Mouse (Mus musculus) inflammation-experienced regulatory T-cells (primary cell): ENCODE data around the gene Map7. TPM values are rescaled to one million over a fixed set of nuclear protein-coding genes. Genes with fewer than 3 reads are reported as not detected.

ENCODE experiments used
- polyA plus RNA-seq, 2 experiments: library from polyadenylated mRNA; unstranded; fragments of 100-300 nt; shearing (Covaris generic); gene quantifications; one replicate each; pipeline ENCODE4 v1.2.1; 2017

Gene Map7
- 10 to 100 TPM; 12.2 TPM for polyA plus RNA-seq

GRCm38 (mm10) chr10:20148130-20148772 is at the start of gene Map7:
TSS of gene Map7 (plus strand) at chr10:20148471.

GRCm38 (mm10) chr10:20311918-20312735 is 163.9 kb downstream of the Map7 start, which contains the start of gene Bclaf1:
TSS of gene Bclaf1 (plus strand) at chr10:20312469.

Other genes starting within 250 kb of the Map7 start
- 10 to 100 TPM; 19.9 to 20.6 TPM for gene Pex7, start 240.8 kb upstream of the Map7 start, polyA plus RNA-seq
- gene Map3k5, start 214.0 kb upstream of the Map7 start, polyA plus RNA-seq = 10 to 100 TPM; 32.3 to 53.5 TPM
- 100 to 1,000 TPM; 138 to 154 TPM for gene Bclaf1, start 164.0 kb downstream of the Map7 start, polyA plus RNA-seq
- gene Mtfr2, start 199.3 kb downstream of the Map7 start, polyA plus RNA-seq = 1 to 10 TPM in 1 of 2 experiments, under 1 TPM in 1; 0.11 to 1.8 TPM